Mouse (Mus musculus) liver, postnatal 0 days (tissue): ENCODE data around the gene Twsg1. TPM values are rescaled to one million over a fixed set of nuclear protein-coding genes. Genes with fewer than 3 reads are reported as not detected.

Experiments
- ATAC-seq: fragments of 200-750 bp; cut with Nextera tagmentation; 2 replicates; pipeline ENCODE4 v1.8.0; 2017; ENCODE audit warnings: mild to moderate bottlenecking, moderate library complexity
- DNase-seq: peaks from one replicate; pipeline ENCODE4 v3.0.0-alpha.2; 2016
- H3K27ac ChIP-seq: fragments of 300-500 bp; sonication (generic); 2 replicates; pipeline ENCODE4 v1.5.1; 2014; ENCODE audit warnings: antibody characterized with exemption, moderate library complexity, mild to moderate bottlenecking, low read depth
- H3K27me3 ChIP-seq: fragments of 300-500 bp; sonication (generic); 2 replicates; pipeline ENCODE4 v1.6.1; 2014; ENCODE audit warnings: low read length, control low read depth, mixed read lengths; ENCODE audit not compliant: insufficient read depth
- H3K36me3 ChIP-seq: fragments of 300-500 bp; sonication (generic); replicated peaks from 2 replicates; pipeline ENCODE4 v1.6.1; 2014; ENCODE audit warnings: mild to moderate bottlenecking, control low read depth, low read length, moderate library complexity, mixed read lengths; ENCODE audit not compliant: insufficient read depth
- H3K4me1 ChIP-seq: fragments of 300-500 bp; sonication (generic); 2 replicates; pipeline ENCODE4 v1.6.1; 2014; ENCODE audit warnings: antibody characterized with exemption, mild to moderate bottlenecking, control low read depth; ENCODE audit not compliant: insufficient read depth
- H3K4me2 ChIP-seq: fragments of 300-500 bp; sonication (generic); 2 replicates; pipeline ENCODE4 v1.6.1; 2014; ENCODE audit warnings: low read depth, mild to moderate bottlenecking, low read length, moderate library complexity, mixed read lengths
- H3K4me3 ChIP-seq: fragments of 300-500 bp; sonication (generic); 2 replicates; pipeline ENCODE4 v1.5.1; 2014; ENCODE audit warnings: low read depth, low read length
- H3K9ac ChIP-seq: fragments of 300-500 bp; sonication (generic); replicated peaks from 2 replicates; pipeline ENCODE4 v1.6.1; 2014; ENCODE audit warnings: mild to moderate bottlenecking, moderate library complexity
- H3K9me3 ChIP-seq: fragments of 300-500 bp; sonication (generic); 2 replicates; pipeline ENCODE4 v1.6.1; 2016; ENCODE audit warnings: mild to moderate bottlenecking, control low read depth, low read length, mixed read lengths
- CTCF ChIP-seq: sonication (generic); IDR thresholded peaks from 2 replicates; pipeline ENCODE4 v1.5.1; 2016; ENCODE audit warnings: antibody characterized with exemption, low read depth
- EP300 ChIP-seq: IDR thresholded peaks from 2 replicates; pipeline ENCODE4 v1.6.1; 2016; ENCODE audit warnings: antibody characterized with exemption, low read depth, mild to moderate bottlenecking
- WGBS: fragments of 180-500 bp; shearing (Covaris S2); extraction: QIAGEN DNeasy Blood & Tissue Kit; methylation state at CpG from one replicate; pipeline ENCODE4 v1.1.7; 2014; ENCODE audit not compliant: insufficient replicate concordance; 5-methylcytosine and 5-hydroxymethylcytosine counted together
- polyA plus RNA-seq: library from polyadenylated mRNA; unstranded; fragments of >200 nt; fragmentation: Nextera tagmentation; extraction: Ambion mirVana; gene quantifications from 2 replicates; pipeline ENCODE4 v1.2.1, GENCODE M21; 2015

The Twsg1 gene
- polyA plus RNA-seq, 1 experiment from 2014 or later, result 19.4 TPM

DNA sequence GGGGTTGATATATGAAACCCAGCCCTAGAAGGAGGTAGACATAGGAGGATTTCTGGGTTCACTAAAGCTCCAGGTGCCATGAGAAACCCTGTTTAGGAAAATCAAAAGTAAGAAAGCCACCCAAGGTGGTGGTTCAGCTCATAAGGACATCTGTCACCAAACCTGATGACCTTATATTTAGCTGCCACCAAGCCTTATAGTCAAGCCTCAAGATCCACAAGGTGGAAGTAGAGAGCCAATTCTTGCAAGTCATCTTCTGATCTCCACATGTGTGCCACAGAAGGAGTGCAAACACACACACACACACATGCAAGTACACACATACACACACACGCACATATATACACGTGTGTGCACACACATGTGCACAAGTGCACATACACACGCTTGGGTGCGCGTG lies 1.1 kb upstream of the Twsg1 start:
- ATAC-seq (no peak), DNase-seq (no peak)
- Histone ChIP-seq H3K9me3 (no peaks in the 10 kb centered on the region), H3K4me3 (no peak overlapping the region), H3K9ac (no peak overlapping the region), H3K4me2 (no peak overlapping the region), H3K27me3 (no peaks in the 10 kb centered on the region), H3K4me1 (peaks cover 8% of the 10 kb centered on the region; the same call in 1 of the 2 replicates), H3K27ac (no peak overlapping the region), H3K36me3 (0 out of 2 replicates have a peak, but pooled peaks cover 7% of the 10 kb centered on the region)
- peak; percentile 68 for TF ChIP-seq CTCF
- no peak for TF ChIP-seq EP300
- WGBS, result 73% methylated on average over 5 of the region's 5 CpGs

DNA sequence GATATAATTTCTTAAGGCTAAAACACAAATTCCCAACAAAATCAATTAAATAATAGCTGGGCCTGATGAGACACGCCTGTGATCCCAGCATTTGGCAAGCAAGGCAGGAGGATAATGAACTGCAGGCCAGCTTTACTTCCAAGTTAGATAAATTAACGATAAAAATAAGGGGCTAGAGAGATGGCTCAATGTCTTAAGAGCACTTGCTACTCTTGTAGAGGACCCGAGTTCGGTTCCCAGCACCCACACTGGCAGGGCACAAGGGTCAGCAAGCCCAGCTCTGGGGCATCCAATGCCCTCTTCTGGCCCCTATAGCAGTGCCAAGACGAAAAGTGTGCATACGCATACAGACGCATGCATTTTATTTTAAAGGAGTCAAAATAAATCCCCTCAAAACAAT lies 843 bp downstream of the Twsg1 start:
- no peaks in the 10 kb centered on the region for H3K9me3 ChIP-seq
- peak overlapping the region; percentile 91 for H3K27ac ChIP-seq
- H3K4me3 ChIP-seq, result peak overlapping the region; percentile 93
- peak overlapping the region; percentile 80 for H3K4me2 ChIP-seq
- TF ChIP-seq EP300, result no peak
- TF ChIP-seq CTCF, result no peak
- H3K4me1 ChIP-seq, result peaks cover 5% of the 10 kb centered on the region; the same call in 1 of the 2 replicates
- H3K27me3 ChIP-seq, result no peaks in the 10 kb centered on the region
- peaks cover 7% of the 10 kb centered on the region; the same call in 1 of the 2 replicates for H3K36me3 ChIP-seq
- ATAC-seq (no peak), DNase-seq (no peak)
- H3K9ac ChIP-seq, result peak overlapping the region; percentile 94
- WGBS, result 34% methylated on average over 7 of the region's 7 CpGs

DNA sequence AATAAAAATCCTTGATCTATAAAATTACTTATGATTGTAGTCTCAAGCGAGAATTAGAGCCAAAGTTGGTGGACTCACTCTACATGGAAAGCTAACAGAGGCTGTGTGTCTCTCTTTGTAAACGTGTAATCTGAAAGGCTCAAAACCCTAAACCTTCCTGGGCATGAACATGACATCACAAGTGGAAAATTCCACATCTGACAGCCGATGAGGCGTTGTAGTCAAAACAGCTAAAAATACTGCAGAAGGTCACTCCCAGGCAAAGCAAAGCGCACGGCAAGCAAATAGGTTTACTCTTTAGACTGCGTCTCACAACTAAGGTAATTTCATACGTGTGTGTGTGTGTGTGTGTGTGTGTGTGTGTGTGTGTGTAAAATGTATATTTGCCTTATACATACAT lies 3.7 kb downstream of the Twsg1 start:
- TF ChIP-seq EP300 (no peak), CTCF (no peak)
- Histone ChIP-seq H3K9ac (no peak overlapping the region), H3K9me3 (no peaks in the 10 kb centered on the region), H3K36me3 (peaks cover 7% of the 10 kb centered on the region; the same call in 1 of the 2 replicates), H3K27me3 (no peaks in the 10 kb centered on the region), H3K4me1 (peaks cover 6% of the 10 kb centered on the region; the same call in 1 of the 2 replicates), H3K4me3 (no peak overlapping the region), H3K4me2 (no peak overlapping the region), H3K27ac (no peak overlapping the region)
- ATAC-seq (no peak), DNase-seq (no peak)
- 75% methylated on average over 8 of the region's 8 CpGs for WGBS

DNA sequence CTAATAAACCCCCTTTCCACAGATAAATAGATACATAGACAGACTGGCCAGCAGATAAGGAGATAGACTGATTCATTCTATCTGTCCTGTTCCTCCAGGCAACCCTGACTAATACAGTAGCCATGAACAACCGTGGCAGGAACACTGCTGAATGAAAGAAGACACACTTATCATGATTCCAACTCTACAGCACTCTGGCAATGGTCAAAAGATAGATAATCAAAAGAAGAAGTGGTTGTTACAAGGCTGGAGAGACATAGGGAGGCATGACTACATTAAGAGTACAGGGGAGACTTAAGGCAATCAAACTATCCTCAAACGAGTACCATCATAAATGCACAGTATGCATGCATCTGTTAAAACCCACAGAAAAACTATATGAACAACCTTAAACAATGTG lies 5.6 kb downstream of the Twsg1 start:
- H3K4me1 ChIP-seq, result peaks cover 15% of the 10 kb centered on the region
- TF ChIP-seq CTCF, result no peak
- TF ChIP-seq EP300, result no peak
- no peaks in the 10 kb centered on the region for H3K9me3 ChIP-seq
- ATAC-seq, result no peak
- H3K4me3 ChIP-seq, result no peak overlapping the region
- no peak overlapping the region for H3K9ac ChIP-seq
- no peak for DNase-seq
- 72% methylated on average over 2 of the region's 2 CpGs for WGBS
- no peaks in the 10 kb centered on the region for H3K27me3 ChIP-seq
- no peak overlapping the region for H3K4me2 ChIP-seq
- peaks cover 7% of the 10 kb centered on the region; the same call in 1 of the 2 replicates for H3K36me3 ChIP-seq
- H3K27ac ChIP-seq, result no peak overlapping the region

DNA sequence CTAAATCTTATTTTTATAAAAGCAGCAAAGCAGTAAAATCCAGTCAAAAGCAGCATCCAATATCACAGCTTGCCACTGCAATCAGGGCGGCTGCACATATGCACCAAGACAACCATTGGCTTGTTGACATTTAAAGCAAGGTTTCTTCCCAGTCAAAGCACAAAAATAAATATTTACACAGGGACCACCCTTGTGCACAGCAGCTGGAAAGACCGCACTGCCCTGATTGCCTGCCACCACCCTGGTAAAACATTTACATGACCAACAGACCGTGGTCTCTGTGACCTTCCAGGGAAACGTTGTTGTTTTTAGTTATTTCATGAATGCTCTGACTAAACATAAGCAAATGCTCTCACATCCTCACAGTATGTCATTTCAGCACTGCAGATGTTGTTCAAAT lies 8.6 kb downstream of the Twsg1 start:
- no peak overlapping the region for H3K27ac ChIP-seq
- 56% methylated on average over 4 of the region's 4 CpGs for WGBS
- H3K9ac ChIP-seq, result no peak overlapping the region
- peaks cover 2% of the 10 kb centered on the region for H3K36me3 ChIP-seq
- no peak overlapping the region for H3K4me3 ChIP-seq
- TF ChIP-seq EP300, result no peak
- no peak for TF ChIP-seq CTCF
- H3K27me3 ChIP-seq, result no peaks in the 10 kb centered on the region
- H3K4me2 ChIP-seq, result no peak overlapping the region
- ATAC-seq (no peak), DNase-seq (no peak)
- H3K4me1 ChIP-seq, result peaks cover 21% of the 10 kb centered on the region
- no peaks in the 10 kb centered on the region for H3K9me3 ChIP-seq

DNA sequence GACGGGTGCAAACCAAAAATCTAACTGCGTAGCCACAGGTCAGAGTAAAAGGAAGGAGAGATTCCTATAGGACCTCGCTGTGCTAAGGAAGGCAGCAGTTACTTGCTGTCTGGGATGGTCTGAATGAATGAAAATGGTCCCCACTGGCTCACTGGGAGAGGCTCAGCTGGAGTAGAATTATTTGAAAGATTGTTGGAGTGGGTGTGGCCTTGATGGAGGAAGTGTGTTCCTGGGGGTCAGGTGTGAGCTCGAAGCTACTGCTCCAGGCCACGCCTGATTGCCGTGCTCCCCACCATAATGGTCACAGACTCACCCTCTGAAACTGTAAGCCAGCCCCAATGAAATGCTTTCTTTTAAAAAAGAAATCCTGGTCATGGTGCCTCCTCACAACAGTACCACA lies 9.8 kb downstream of the Twsg1 start:
- Histone ChIP-seq H3K36me3 (peaks cover 5% of the 10 kb centered on the region), H3K4me2 (no peak overlapping the region), H3K4me3 (no peak overlapping the region), H3K27ac (no peak overlapping the region), H3K9me3 (no peaks in the 10 kb centered on the region), H3K9ac (no peak overlapping the region), H3K4me1 (peaks cover 21% of the 10 kb centered on the region), H3K27me3 (no peaks in the 10 kb centered on the region)
- 66% methylated on average over 6 of the region's 6 CpGs for WGBS
- ATAC-seq (no peak), DNase-seq (no peak)
- no peak for TF ChIP-seq CTCF
- TF ChIP-seq EP300, result no peak
